Mouse (Mus musculus) urinary bladder, adult 18-20 months (tissue): ENCODE measurements around the gene Thrb.

Experiments
- DNase-seq, 2 experiments: peaks; one replicate each; pipeline ENCODE4 v3.0.0; 2022; ENCODE audit warnings: low spot score in 2 of 2, mixed read lengths in 2 of 2

Thrb gene

GRCm38 (mm10) chr14:18029181-18029932, 369.3 kb downstream of the Thrb start:
- DNase-seq, result no peak

GRCm38 (mm10) chr14:18031941-18032340, 371.9 kb downstream of the Thrb start:
- no peak for DNase-seq

DNA sequence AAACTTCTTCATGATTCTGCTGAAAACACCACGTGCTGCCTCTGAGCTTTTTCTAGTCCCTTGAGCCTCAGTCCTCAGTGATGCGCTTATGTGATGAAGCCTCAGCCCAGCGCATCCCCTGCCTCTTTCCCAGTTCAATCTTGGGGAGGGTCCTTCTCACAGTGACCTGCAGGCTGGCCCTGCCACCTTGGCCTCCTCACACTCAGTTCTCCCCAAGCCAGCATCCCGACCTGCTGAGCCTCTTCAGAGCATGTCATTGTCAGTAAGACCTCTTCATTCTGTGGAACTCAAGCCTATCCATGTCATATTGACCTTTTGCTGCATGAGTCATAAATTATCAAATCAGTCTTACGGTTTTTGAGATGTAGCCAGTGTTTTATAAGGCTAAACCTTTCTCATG, 376.5 kb downstream of the Thrb start:
- no peak for DNase-seq

- DNase-seq, result no peak
Observed at GRCm38 (mm10) chr14:18062082-18062772, 402.2 kb downstream of the Thrb start.
